Mouse (Mus musculus) adrenal gland, adult 2 months (tissue): ENCODE data around the gene Epha10. TPM values are rescaled to one million over a fixed set of nuclear protein-coding genes. Genes with fewer than 3 reads are reported as not detected.

Experiments used
- DNase-seq: peaks from one replicate; pipeline ENCODE4 v3.0.0; 2021
- long read RNA-seq: library from polyadenylated mRNA; stranded (forward); transcript quantifications from one replicate; pipeline ENCODE4 v2.0.0, GENCODE M21; 2021
- polyA plus RNA-seq: library from polyadenylated mRNA; depleted of rRNA; stranded (reverse); fragments of >200 nt; gene quantifications from 2 replicates; pipeline ENCODE4 v1.2.3, GENCODE M21; 2012; rRNA removed
- total RNA-seq, 2 experiments: library from RNA; stranded (reverse); gene quantifications; 2 replicates each; pipeline ENCODE4 v1.2.3; 2021

Gene Epha10
- 1 to 10 TPM; 1.7 to 2.9 TPM for total RNA-seq
- 3.3 TPM in 2 replicates for polyA plus RNA-seq
- long read RNA-seq, partial matches to known transcripts = 0 of 1 reads
- long read RNA-seq, other reads (novel, unspliced or antisense) = 1 of 1 reads

DNA sequence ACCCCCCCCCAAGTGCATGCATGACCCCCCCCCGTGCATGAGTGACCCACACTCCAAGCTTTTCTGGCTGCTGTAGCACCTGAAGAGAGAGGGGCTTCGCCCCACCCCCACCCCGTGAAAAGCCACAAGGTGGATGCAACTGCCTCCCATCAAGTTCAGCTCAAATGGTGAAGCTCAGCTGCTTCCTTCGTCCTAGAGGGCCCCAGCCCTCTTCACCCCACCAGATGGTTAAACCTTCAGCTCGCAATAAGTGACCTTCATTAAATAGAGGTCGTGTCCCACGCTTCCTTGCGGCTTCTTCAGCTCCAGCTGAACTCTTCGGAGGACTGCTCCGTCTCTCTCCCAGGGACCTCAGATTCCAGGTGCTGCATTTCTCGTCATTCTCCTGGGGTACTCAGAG lies at the start of gene Epha10:
Gene Epha10, plus strand, starts transcription at position 301 of the 400 bp plus-strand sequence.
- DNase-seq = no peak

DNA sequence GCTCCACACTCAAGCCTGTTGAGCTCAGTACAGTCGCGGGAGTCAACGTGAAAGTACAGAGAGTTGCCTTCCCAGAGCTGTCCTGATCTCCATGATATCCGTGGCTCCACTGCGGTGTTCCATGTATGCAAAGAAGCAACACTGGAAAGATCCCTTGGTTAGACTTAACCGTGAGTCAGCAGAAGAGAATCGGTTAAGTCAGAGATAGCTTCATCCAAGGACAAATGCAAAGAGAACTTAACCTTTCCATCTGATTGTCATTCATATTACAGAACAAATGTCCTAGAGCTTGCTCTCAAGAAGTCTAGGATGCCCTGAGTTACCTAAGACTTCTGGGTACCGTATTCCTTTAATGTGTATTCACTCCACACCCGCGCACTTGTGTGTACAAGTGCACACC lies 47.9 kb upstream of the Epha10 start:
- DNase-seq = no peak

DNA sequence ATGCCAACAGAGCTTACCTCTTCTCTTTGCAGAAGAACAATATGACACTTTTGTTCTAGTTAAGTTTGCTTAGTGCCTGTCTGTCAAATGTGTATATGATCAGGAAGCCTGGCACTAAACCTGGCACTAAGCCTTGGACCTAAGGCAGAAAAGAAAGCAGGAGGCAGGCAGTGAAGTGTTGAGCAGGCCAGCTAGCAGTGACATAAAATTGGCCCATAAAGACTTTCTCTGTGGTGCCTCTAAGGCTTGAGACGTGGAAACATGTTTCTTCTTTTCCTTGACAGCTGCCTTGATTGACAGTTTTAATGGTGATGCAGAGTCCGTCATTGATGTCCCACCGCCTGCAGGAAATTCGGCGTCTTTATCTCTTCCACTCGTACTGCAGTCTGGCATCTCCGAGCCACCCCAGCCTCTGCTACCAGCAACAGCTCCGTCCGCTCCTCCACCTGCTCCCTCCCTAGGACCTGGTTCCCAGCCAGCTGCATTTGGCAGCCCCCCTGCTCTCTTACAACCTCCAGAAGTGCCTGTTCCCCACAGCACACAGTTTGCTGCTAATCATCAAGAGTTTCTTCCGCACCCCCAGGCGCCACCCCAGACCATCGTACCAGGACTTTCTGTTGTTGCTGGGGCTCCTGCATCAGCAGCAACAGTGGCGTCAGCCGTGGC lies 42.5 kb upstream of the Epha10 start:
- no peak for DNase-seq

DNA sequence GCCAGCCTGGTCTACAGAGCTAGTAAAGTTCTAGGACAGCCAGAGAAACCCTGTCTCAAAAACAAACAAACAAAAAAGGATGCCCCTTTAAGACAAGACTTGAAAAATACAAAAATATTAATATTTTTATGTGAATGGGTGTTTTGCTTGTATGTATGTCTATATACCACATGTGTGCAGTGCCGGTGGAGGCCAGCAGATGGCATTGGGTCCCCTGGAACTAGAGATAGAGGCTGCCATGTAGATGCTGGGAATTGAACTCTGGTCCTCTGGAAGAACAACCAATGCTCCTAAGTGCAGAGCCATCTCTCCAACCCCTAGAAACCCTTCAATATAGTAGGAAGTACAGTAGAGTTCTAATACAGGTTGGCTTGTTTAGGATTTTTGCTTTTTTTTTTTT lies 39.7 kb upstream of the Epha10 start:
- no peak for DNase-seq

DNA sequence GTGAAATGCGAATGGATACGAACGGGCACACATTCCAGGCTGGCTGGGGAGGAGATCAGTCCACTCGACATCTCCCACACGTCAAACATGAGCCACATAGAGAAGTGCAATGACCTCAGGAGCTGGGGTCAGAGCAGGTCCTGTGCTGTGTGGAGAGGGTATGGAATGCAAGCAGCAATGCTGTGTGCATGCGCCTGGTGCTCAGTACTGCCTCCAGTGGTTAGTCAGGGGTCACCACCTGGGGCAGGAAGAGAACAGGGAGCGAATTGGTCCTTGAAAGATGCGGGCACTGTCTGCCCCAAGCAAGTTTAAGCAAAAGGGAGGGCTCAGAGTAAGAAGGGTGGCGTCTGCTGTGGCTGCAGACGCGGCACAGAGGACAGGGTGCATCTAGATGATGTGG lies 37.2 kb upstream of the Epha10 start:
- DNase-seq = peak; percentile 36

DNA sequence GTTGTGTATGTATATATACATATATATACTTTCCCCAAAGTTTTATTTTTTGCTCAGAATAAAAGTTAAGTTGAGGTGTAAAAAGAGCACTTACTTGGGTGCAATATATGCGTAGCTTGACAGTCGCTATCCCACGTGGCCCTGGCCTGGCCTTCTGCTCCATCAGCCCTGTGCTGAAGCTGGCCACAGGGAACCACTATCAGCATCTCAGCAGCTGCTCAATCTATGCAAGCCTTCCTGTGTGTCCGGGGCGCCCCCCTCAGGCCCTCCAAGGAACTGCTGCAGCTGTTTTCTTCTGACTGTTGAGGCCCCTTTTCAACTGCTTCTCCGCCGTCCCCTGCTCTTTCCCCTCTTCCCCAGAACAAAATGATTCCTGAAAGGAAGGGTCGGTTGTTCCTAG lies 33.1 kb upstream of the Epha10 start:
- peak; percentile 85 for DNase-seq

DNA sequence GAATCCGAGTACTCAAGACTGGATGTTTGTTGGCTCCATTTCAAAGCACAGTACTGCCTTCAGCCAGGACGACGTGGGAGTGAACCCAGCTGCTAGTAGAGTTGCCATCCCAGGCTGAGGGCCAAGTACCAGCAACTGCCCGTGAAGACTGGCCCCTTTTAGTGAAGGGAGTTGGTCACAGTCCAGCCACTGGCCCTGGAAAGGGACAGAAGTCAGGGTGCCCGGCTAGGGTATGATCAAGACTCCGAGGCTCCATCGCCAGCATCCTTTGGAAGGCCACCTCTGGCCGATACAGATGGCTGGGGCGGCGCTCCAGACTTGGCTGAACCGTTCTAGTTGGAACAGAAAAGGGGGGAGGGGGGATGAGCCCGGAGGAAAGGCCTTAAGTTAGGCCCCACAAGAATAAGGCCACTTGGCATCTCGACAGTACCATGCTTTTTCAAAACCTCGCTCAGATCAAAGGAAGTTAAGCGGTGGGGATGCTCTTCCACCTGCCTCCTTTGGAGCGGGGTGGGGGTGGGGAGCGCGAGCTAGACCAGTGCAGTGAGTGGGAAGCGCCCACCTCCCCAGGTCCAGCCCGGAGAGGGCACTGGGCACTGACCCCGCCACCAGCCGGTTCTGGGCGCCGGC lies 31.0 kb upstream of the Epha10 start:
- DNase-seq = peak; percentile 61

DNA sequence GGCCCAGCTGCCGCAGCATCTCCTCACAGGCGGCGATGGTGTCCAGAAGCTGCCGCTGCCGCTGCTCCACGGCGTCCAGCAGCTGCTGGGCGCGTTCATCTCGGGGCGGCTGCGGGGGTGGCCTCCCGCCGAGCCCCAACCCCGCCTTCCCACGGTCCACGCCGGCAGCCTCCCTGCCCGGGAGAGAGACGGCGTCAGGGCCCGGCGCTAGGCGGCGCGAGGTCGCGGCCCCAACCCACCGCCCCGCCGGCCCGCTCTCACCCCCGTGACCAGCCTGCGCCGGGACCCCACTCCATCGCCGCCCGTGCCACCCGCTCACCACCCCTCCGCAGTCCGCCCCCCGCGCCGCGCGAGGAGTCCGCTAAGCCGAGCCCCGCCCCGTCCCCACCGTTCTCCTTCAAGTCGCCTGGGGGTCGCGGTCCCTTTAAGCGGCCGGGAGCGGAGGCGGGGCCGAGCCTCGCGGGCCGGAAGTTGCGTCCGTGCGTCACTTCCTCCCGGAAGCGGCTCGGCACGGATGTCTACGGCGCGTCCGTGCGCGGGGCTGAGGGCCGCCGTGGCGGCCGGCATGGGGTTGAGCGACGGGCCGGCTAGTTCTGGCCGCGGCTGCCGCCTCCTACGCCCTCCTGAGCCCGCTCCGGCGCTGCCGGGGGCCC lies 30.3 kb upstream of the Epha10 start, which contains the start of gene Yrdc:
Gene Yrdc, plus strand, starts transcription at position 419 of the 653 bp plus-strand sequence.
- DNase-seq = peak; percentile 97

DNA sequence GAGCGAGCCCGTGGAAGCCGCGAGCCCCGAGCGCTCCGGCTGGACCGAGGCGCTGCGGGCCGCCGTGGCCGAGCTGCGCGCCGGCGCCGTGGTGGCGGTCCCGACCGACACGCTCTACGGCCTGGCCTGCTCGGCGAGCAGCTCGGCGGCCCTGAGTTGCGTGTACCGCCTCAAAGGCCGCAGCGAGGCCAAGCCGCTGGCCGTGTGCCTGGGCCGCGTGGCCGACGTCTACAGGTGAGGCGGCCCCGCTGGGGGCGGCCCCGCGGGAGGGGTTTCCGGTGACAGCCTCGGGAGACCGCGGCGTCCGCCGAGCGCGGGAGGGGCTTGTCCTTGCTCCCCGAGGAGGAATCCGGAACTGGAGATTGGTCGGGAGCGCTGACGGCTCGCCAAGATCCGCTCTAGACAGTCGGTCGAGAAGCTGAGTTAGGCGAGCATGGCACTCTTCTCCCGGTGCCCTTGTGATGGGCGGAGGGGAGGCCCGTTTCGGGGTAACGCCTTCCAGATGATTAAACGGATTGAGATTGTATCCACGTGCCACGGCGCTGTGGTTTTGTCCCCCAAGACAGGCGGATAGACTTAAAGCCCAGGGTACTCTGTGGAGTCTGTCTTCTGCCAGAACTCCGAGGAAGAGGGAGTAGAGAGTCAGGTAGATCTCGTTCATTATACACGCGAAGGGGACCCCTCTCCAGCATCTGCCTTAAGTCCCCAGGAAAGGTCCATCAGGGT lies 29.6 kb upstream of the Epha10 start, which contains the start of gene 1110065P20Rik:
Gene 1110065P20Rik, minus strand, starts transcription at position 264 of the 726 bp plus-strand sequence.
- DNase-seq = peak; percentile 93

DNA sequence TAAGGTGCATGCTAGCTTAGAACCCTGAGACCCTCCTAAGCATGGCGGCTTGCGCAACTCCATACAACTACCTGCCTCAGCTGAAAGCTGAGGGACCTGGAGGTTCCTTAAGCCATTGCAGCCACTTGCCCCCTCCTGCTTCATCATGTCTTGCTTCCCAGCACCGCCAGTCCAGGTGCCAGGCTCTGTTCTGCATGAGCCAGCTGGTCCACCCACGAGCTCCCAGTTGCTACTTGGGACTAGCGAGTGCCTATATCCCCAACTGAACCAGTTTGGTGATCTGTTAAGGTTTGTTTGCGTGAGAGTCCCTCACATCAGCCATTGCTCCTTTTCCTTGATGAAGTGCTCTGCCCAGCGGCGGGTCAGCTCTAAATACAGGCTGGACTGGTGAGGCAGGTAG lies 24.4 kb upstream of the Epha10 start:
- no peak for DNase-seq

DNA sequence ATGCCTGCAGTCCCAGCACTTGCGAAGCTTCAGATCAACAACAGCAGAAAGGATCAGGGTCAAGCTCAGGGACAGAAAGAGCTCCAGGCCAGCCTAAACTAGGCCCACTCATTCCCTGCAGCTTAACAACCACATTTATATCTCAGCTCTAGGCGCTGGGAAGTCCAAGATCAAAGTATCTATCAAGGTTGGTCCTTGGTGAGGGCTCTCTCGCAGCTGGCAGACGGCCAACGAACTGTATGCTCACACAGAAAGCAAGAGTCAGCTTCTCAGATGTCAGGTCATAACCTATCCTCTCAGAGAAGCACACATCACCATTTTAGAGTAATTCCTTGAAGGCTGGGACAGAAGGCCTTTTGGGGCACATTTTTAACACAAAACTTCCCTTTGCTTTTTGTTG lies 22.3 kb upstream of the Epha10 start:
- peak; percentile 84 for DNase-seq

DNA sequence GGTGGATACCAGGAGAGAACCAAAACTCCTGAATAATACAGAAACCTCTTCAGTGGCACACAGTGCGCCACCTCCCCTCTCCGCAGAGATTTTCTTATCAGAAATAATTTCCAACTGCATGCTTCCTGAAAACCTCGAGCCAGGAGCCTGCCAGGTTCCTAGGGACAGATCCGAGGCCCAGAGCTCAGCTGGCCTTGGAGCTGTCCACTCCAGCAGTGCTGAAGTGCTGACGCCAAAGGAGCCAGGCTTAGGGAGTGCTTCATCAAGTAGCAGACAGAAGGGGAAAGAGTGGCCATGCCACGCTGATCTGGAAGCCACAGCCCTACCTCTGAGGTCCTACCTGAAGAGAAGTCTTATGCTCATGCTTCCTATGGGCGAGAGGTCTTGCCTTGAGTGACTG lies 20.3 kb upstream of the Epha10 start:
- peak; percentile 82 for DNase-seq

DNA sequence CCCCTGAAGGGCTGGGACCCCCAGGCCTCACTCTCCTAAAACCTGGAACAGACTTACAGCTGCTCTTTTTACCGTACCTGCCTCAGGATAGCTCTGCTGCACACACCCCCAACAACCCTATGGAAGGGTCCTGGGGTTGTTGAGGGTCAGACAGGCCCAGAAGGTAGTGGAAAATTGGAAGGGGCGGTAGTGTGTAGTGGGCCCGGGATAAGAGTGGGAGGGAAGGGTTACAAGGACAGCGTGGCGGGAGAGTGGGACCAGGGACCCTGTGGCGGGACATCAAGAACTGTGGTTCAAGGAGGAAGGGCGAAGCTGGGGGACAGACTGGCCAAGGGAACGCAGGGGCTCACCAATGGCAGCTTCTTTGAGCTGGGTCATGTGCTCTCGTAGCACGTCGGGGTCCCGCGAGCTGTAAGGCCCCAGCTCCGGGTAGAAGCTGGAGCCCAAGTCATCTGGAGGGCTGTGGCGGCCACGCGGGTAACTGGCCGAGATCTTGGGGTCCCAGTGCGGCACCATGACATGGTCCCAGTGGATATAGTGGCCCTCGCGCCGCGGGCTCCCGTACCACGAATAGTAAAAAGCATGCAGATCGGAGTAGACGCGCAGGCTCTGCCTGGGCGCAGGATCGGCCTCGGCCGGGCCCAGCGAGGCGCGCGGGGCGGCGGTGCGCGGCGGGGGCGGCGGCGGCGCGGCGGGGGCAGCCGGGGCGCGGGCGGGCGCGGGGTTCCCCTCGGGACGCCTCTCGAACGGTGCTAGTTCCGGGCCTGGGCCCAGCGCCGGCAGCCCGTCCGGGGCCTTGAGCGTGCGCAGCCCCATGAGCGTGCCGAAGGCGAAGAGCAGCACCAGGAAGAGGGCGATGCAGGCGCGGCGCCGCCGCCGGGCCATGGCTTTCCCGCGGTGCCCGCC lies 19.2 kb upstream of the Epha10 start, which contains the start of gene Maneal:
Gene Maneal, minus strand, starts transcription at position 889 of the 906 bp plus-strand sequence.
- DNase-seq = no peak

DNA sequence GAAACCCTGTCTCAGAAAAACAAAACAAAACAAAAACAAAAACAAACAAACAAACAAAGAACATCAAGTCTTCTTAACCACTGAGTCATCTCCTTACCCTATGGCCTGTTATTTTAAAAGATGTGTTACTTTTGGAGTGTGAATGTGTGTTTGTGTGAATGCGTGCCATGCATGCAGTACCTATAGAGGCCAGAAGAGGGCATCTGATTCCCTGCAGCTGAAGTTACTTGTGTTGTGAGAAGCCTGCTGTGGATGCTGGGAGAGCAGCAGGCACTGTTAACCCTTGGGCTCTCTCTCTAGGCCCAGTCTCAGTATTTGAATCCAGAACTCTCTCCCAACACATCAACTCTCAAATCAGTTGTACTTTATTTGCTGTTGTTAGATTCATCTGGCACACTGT lies 8.0 kb upstream of the Epha10 start:
- DNase-seq = no peak

DNA sequence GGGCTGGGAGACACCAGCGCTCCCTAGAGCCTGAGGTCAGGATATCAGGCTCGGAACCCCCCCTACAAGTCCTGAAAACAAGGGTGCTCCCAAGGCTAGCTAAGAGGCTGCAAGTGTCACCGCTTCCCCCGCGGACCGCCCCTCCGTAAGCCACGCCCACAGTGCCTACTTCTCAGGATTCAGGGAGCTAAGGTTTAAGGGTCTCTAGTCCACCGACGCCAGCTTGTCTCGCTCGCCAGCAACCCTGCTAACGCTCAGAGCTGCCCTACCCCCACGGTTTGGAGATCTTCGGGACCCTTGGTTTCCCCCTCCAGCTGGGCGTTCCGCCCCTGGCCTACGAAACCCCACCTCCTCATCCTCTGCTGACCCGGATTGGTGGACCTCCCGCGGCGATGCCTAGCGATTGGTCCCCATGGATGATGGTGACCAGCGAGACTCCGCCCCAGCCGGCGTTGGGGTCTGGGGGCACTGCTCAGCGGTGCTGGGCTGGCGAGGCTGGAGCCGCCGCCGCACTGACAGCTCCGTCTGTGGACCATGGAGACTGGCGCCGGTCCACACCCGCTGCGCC lies 726 bp downstream of the Epha10 start:
- peak; percentile 28 for DNase-seq

DNA sequence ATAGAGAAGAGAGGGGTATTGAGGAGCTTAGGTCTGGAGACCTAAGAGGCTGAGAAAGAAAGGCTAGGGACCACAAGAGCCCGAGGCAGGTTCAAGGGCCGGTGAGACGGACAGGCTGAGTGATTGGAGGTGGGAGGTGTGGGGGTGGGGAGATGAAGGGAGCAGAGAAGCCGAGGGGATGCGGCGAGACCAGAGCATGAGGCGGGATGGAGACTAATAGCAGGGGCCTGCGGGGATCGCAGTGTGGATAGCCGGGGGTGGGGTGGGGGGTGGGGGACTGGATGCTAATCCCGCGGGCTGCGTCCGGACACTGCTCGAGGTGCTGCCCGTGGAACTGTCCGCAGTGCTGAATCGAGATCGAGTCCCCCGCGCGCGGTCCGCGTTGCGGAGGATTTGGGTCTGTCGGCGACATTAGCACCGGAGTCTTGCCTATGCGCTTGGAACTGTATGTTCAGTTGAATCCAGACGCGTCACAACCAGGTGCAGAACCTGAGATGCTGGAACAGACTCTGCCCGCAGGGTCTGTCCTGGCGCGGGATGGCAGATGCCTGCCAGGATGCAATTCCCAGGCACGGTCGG lies 1.5 kb downstream of the Epha10 start:
- peak; percentile 56 for DNase-seq

DNA sequence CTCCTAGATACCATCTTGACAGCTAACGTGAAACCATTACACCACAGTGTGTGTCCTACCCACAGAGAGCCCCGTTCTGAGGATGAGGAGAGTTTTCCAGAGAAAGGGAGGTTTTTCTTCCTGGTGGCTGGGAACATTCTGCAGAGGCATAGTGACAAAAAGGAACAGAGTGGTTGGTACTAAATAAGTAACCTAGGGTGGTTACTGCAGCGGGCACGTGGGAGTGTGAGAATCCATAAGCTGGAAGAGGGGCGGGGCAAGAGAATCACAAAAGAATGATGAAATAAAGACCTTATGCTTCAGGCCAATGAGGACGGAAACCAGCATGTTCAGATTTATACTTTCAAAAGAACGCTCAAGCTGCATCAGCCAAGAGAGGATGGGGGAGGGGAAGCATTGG lies 8.0 kb downstream of the Epha10 start:
- no peak for DNase-seq

DNA sequence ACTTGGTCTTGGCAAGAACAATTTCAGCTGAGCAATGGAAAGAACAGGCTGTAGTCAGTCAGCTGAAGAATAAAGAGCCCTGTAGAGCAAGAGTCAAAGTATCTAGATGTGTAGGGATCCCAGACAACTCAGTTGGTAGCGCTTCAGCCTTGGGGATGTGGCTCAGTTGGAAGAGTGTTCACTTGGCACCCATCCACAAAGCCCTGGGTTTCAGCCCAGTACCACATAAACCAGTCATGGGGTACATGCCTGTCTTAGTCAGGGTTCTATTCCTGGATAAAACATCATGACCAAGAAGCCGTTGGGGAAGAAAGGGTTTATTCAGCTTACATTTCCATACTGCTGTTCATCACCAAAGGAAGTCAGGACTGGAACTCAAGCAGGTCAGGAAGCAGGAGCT lies 9.2 kb downstream of the Epha10 start:
- no peak for DNase-seq

DNA sequence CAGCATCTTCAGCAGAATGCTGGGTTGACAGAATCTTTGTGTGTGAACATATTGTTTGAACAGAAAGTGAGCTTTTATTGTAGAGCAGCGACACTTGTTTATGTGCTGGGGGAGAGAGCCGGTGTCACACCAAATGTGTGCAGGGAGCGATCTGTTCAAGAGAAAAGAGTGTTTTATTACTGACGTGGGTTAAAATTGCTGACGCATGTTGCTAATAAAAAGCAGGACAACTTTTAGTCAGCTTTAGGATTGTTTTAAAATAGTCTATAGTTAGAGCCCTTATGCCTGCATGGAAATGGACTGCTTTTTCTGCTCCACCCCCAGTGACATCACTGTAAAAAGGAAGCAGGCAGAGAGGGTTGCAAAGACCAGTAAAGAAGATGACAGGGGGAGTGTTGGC lies 10.1 kb downstream of the Epha10 start:
- DNase-seq = no peak

DNA sequence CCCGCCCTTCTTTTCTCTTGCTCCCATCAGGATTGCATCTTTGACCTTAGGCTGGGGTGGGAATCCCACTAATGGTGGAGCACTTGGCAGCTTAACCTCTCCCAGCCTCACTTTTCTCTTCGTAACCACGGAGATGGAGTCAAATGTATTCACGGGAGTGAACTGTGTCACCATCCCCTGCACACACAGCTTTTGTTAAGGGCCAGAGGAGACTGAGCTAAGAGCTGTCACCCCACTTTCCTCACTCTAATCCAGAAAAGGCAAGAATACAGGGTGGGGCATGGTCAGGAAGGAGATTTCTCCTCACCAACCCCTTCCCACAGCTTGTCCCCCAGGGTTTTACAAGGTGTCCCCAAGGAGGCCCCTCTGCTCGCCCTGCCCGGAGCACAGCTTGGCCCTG lies 13.1 kb downstream of the Epha10 start:
- DNase-seq = no peak
